10 mouse cellular contexts compared by ENCODE assay signal in genomic region chr3:150820039-150820438, GRCm38 (mm10).
DNase-seq lines count a peak whose midpoint lies in the region; ATAC-seq and TF ChIP-seq lines count a peak whose summit lies in the region.
"Had no signal": no experiment of that assay in that cellular context is flagged by ENCODE, and none has a peak within 500 bp of the region (broad histone marks: within the 10 kb centered on the region; RNA-seq: fewer than 3 reads in every experiment).

No protein-coding gene starts in this region.

- H3K27ac ChIP-seq in heart, embryonic 15.5 days = no peak overlapping the region
- H3K27ac ChIP-seq in heart, adult 2 months = no peak overlapping the region
- no peak overlapping the region for H3K27ac ChIP-seq in cerebellum, adult 2 months (ENCODE audit: insufficient read depth, low read length)

- H3K9me3 ChIP-seq in heart, embryonic 15.5 days (replicated peaks) = no peaks in the 10 kb centered on the region

- no peak for TF ChIP-seq EP300 in heart, adult 2 months (IDR thresholded peaks at IDR 0.05; ENCODE audit: insufficient read depth, low read depth, low read length)

- H3K9ac ChIP-seq in heart, embryonic 15.5 days = no peak overlapping the region
- no peak overlapping the region for H3K9ac ChIP-seq in heart, adult 2 months (ENCODE audit: low read depth, low read length)

- no peak for TF ChIP-seq POLR2A in heart, adult 2 months (IDR thresholded peaks at IDR 0.05; ENCODE audit: insufficient read depth, low read depth, low read length)
- no peak for TF ChIP-seq POLR2A in cerebellum, adult 2 months (IDR thresholded peaks at IDR 0.05; ENCODE audit: borderline replicate concordance, insufficient read depth, low read length)

- H3K4me2 ChIP-seq in heart, embryonic 15.5 days = peak overlapping the region; percentile 21; the same call in 1 of the 2 replicates

- no peaks in the 10 kb centered on the region for H3K79me2 ChIP-seq in heart, adult 2 months (replicated peaks; ENCODE audit: control insufficient read depth, insufficient read depth, low read length)

- no peak for DNase-seq in heart, adult 2 months
- peak; percentile 7 to 49 for DNase-seq in cerebellum, adult 2 months
- peak; percentile 19 to 40 for DNase-seq in frontal cortex, postnatal 36 days (ENCODE audit: low spot score in 2 of 2)
- DNase-seq in left cerebral cortex, postnatal 4 days = peak; percentile 40
- DNase-seq in kidney, adult 8-10 months = no peak
- no peak for DNase-seq in thymus, postnatal 4 days
- no peak for DNase-seq in spleen, adult 18-20 months
- DNase-seq: kidney, adult 2 months; lung, postnatal 36 days had no signal

- no peak for TF ChIP-seq CTCF in heart, adult 2 months (IDR thresholded peaks at IDR 0.05)
- no peak for TF ChIP-seq CTCF in cerebellum, adult 2 months (IDR thresholded peaks at IDR 0.05; ENCODE audit: borderline replicate concordance, insufficient read depth, low read depth, low read length)

- WGBS in heart, embryonic 15.5 days = 31% methylated on average over 5 of the region's 5 CpGs
- 19% methylated on average over 5 of the region's 5 CpGs for WGBS in heart, adult 2 months
- 22% methylated on average over 5 of the region's 5 CpGs for WGBS in cerebellum, adult 2 months

- peaks cover 10% of the 10 kb centered on the region for H3K4me1 ChIP-seq in heart, embryonic 15.5 days (replicated peaks)
- no peaks in the 10 kb centered on the region for H3K4me1 ChIP-seq in heart, adult 2 months (ENCODE audit: control insufficient read depth, insufficient read depth, low read length)
- no peaks in the 10 kb centered on the region for H3K4me1 ChIP-seq in cerebellum, adult 2 months (ENCODE audit: control insufficient read depth, insufficient read depth, low read length)

- H3K36me3 ChIP-seq in heart, embryonic 15.5 days = no peaks in the 10 kb centered on the region
- no peaks in the 10 kb centered on the region for H3K36me3 ChIP-seq in heart, adult 2 months (ENCODE audit: control insufficient read depth, insufficient read depth, low read length)

- no peak overlapping the region for H3K4me3 ChIP-seq in heart, embryonic 15.5 days
- H3K4me3 ChIP-seq in heart, adult 2 months = no peak overlapping the region
- H3K4me3 ChIP-seq in cerebellum, adult 2 months (replicated peaks; ENCODE audit: insufficient read depth, low read depth, low read length) = no peak overlapping the region

- no peaks in the 10 kb centered on the region for H3K27me3 ChIP-seq in heart, embryonic 15.5 days
- no peaks in the 10 kb centered on the region for H3K27me3 ChIP-seq in heart, adult 2 months (ENCODE audit: control insufficient read depth, insufficient read depth, low read length)
- no peaks in the 10 kb centered on the region for H3K27me3 ChIP-seq in cerebellum, adult 2 months (ENCODE audit: control insufficient read depth, insufficient read depth, low read length)

- intact Hi-C loops in heart, adult 2 months (cut with DNase I) = no loop called here
- intact Hi-C loops in left cerebral cortex, postnatal 4 days (cut with DNase I) = no loop called here

- no peak for ATAC-seq in heart, embryonic 15.5 days (replicated peaks; ENCODE audit: insufficient number of reproducible peaks, insufficient read depth, low FRiP score, low read depth)

Comparison
In these comparisons a context has a peak if more than half of its experiments do, and no peak if none do; other contexts are left out.
1. DNase-seq: peak in cerebellum, adult 2 months (2 of 2), frontal cortex, postnatal 36 days (2 of 2) and left cerebral cortex, postnatal 4 days (single experiment); none in heart, adult 2 months (0 of 2), kidney, adult 8-10 months (0 of 2), thymus, postnatal 4 days (single experiment) and spleen, adult 18-20 months (0 of 2).